Mouse (Mus musculus): ENCODE measurements around the gene Il31ra. TPM values are rescaled to one million over a fixed set of nuclear protein-coding genes. Genes with fewer than 3 reads are reported as not detected.

The Il31ra gene
- polyA plus RNA-seq, 1 experiment from 2014 or later: not detected

- 84% methylated on average over 7 of the region's 7 CpGs for whole genome bisulfite sequencing
- no peak overlapping the region for H3K4me2 ChIP-seq
- ATAC-seq (ENCODE audit: insufficient number of reproducible peaks, insufficient read depth, low FRiP score, low TSS enrichment, low read depth): no peak
- H3K9me3 ChIP-seq: no peaks in the 10 kb centered on the region
- H3K36me3 ChIP-seq: peaks cover 65% of the 10 kb centered on the region
- no peaks in the 10 kb centered on the region for H3K27me3 ChIP-seq
- no peak overlapping the region for H3K4me3 ChIP-seq (replicated peaks)
- no peak overlapping the region for H3K9ac ChIP-seq (replicated peaks)
- H3K4me1 ChIP-seq (replicated peaks): no peaks in the 10 kb centered on the region
- H3K27ac ChIP-seq: no peak overlapping the region
Observed at GRCm38 (mm10) chr13:112483015-112483414, 111.1 kb downstream of the Il31ra start.

GRCm38 (mm10) chr13:112482525-112482924 lies 111.6 kb downstream of the Il31ra start:
- Histone ChIP-seq H3K4me1 (replicated peaks) (no peaks in the 10 kb centered on the region), H3K4me2 (no peak overlapping the region), H3K9me3 (no peaks in the 10 kb centered on the region), H3K27ac (no peak overlapping the region), H3K9ac (replicated peaks) (no peak overlapping the region), H3K4me3 (replicated peaks) (no peak overlapping the region), H3K36me3 (peaks cover 67% of the 10 kb centered on the region), H3K27me3 (no peaks in the 10 kb centered on the region)
- no peak for ATAC-seq (ENCODE audit: insufficient number of reproducible peaks, insufficient read depth, low FRiP score, low TSS enrichment, low read depth)
- WGBS: 90% methylated on average over 5 of the region's 5 CpGs

- Histone ChIP-seq H3K9ac (replicated peaks) (no peak overlapping the region), H3K4me1 (replicated peaks) (no peaks in the 10 kb centered on the region), H3K4me2 (no peak overlapping the region), H3K27me3 (no peaks in the 10 kb centered on the region), H3K4me3 (replicated peaks) (no peak overlapping the region), H3K9me3 (0 out of 2 replicates have a peak, but pooled peaks cover 7% of the 10 kb centered on the region), H3K36me3 (peaks cover 61% of the 10 kb centered on the region), H3K27ac (no peak overlapping the region)
- WGBS: 94% methylated on average over 15 of the region's 15 CpGs
- ATAC-seq (ENCODE audit: insufficient number of reproducible peaks, insufficient read depth, low FRiP score, low TSS enrichment, low read depth): no peak
Observed at GRCm38 (mm10) chr13:112479926-112480325, 114.2 kb downstream of the Il31ra start.

GRCm38 (mm10) chr13:112479032-112479431 lies 115.1 kb downstream of the Il31ra start:
- Histone ChIP-seq H3K9ac (replicated peaks) (no peak overlapping the region), H3K4me2 (no peak overlapping the region), H3K4me3 (replicated peaks) (no peak overlapping the region), H3K27ac (no peak overlapping the region), H3K27me3 (no peaks in the 10 kb centered on the region), H3K9me3 (0 out of 2 replicates have a peak, but pooled peaks cover 7% of the 10 kb centered on the region), H3K4me1 (replicated peaks) (no peaks in the 10 kb centered on the region), H3K36me3 (peaks cover 54% of the 10 kb centered on the region)
- WGBS: 84% methylated on average over 7 of the region's 7 CpGs
- no peak for ATAC-seq (ENCODE audit: insufficient number of reproducible peaks, insufficient read depth, low FRiP score, low TSS enrichment, low read depth)

GRCm38 (mm10) chr13:112473757-112474755 lies 120.1 kb downstream of the Il31ra start:
- Histone ChIP-seq H3K9ac (replicated peaks) (no peak overlapping the region), H3K27me3 (no peaks in the 10 kb centered on the region), H3K9me3 (0 out of 2 replicates have a peak, but pooled peaks cover 7% of the 10 kb centered on the region), H3K4me2 (no peak overlapping the region), H3K4me1 (replicated peaks) (peaks cover 4% of the 10 kb centered on the region; the same call in 1 of the 2 replicates), H3K4me3 (replicated peaks) (no peak overlapping the region), H3K27ac (no peak overlapping the region), H3K36me3 (peaks cover 20% of the 10 kb centered on the region)
- 68% methylated on average over 21 of the region's 21 CpGs for WGBS
- no peak for ATAC-seq (ENCODE audit: insufficient number of reproducible peaks, insufficient read depth, low FRiP score, low TSS enrichment, low read depth)

GRCm38 (mm10) chr13:112472401-112473023 lies 121.6 kb downstream of the Il31ra start:
- no peaks in the 10 kb centered on the region for H3K27me3 ChIP-seq
- no peak overlapping the region for H3K27ac ChIP-seq
- WGBS: 89% methylated on average over 19 of the region's 19 CpGs
- ATAC-seq (ENCODE audit: insufficient number of reproducible peaks, insufficient read depth, low FRiP score, low TSS enrichment, low read depth): no peak
- no peak overlapping the region for H3K4me2 ChIP-seq
- no peak overlapping the region for H3K9ac ChIP-seq (replicated peaks)
- peaks cover 18% of the 10 kb centered on the region for H3K36me3 ChIP-seq
- peaks cover 4% of the 10 kb centered on the region; the same call in 1 of the 2 replicates for H3K4me1 ChIP-seq (replicated peaks)
- 0 out of 2 replicates have a peak, but pooled peaks cover 7% of the 10 kb centered on the region for H3K9me3 ChIP-seq
- no peak overlapping the region for H3K4me3 ChIP-seq (replicated peaks)

- Histone ChIP-seq H3K9ac (replicated peaks) (no peak overlapping the region), H3K4me3 (replicated peaks) (no peak overlapping the region), H3K27me3 (no peaks in the 10 kb centered on the region), H3K27ac (no peak overlapping the region), H3K9me3 (0 out of 2 replicates have a peak, but pooled peaks cover 4% of the 10 kb centered on the region), H3K4me2 (no peak overlapping the region), H3K4me1 (replicated peaks) (peaks cover 10% of the 10 kb centered on the region), H3K36me3 (peaks cover 13% of the 10 kb centered on the region)
- WGBS: 93% methylated on average over 9 of the region's 9 CpGs
- no peak for ATAC-seq (ENCODE audit: insufficient number of reproducible peaks, insufficient read depth, low FRiP score, low TSS enrichment, low read depth)
Observed at GRCm38 (mm10) chr13:112471201-112471600, 123.0 kb downstream of the Il31ra start.

Other genes starting within 250 kb of the Il31ra start
- gene Il6st, start 130.3 kb downstream of the Il31ra start, polyA plus RNA-seq (2016; fragmentation: Nextera tagmentation; extraction: Ambion mirVana): 25.7 and 31.1 TPM in 2 replicates
- 0.54 and 0.59 TPM in 2 replicates for gene Ddx4, start 58.1 kb upstream of the Il31ra start, polyA plus RNA-seq (2016; fragmentation: Nextera tagmentation; extraction: Ambion mirVana)
- gene Slc38a9, start 66.4 kb upstream of the Il31ra start, polyA plus RNA-seq (2016; fragmentation: Nextera tagmentation; extraction: Ambion mirVana): 14.4 and 15.6 TPM in 2 replicates
- 31.5 and 34.0 TPM in 2 replicates for gene Plpp1, start 206.4 kb upstream of the Il31ra start, polyA plus RNA-seq (2016; fragmentation: Nextera tagmentation; extraction: Ambion mirVana)

Data from limb, embryonic 12.5 days (tissue).